9 mouse cellular contexts compared by ENCODE assay signal in genomic region chr6:34875966-34876834, GRCm38 (mm10). TPM values are rescaled to one million over a fixed set of nuclear protein-coding genes. Genes with fewer than 3 reads are reported as not detected.
A peak's percentile ranks its signal among the peaks of the same experiment; 100 is the strongest.
DNase-seq lines count a peak whose midpoint lies in the region; ATAC-seq and TF ChIP-seq lines count a peak whose summit lies in the region.
"Had no signal": no experiment of that assay in that cellular context is flagged by ENCODE, and none has a peak within 500 bp of the region (broad histone marks: within the 10 kb centered on the region; RNA-seq: fewer than 3 reads in every experiment).

No protein-coding gene starts in this region.

- no peaks in the 10 kb centered on the region for H3K9me3 ChIP-seq in forebrain, postnatal 0 days (ENCODE audit: low read length)
- H3K9me3 ChIP-seq in liver, embryonic 13.5 days (replicated peaks): no peaks in the 10 kb centered on the region
- H3K9me3 ChIP-seq in neural tube, embryonic 15.5 days (replicated peaks): no peaks in the 10 kb centered on the region

- H3K27me3 ChIP-seq in forebrain, postnatal 0 days (ENCODE audit: insufficient read depth, low read length): no peaks in the 10 kb centered on the region
- H3K27me3 ChIP-seq in liver, embryonic 13.5 days: no peaks in the 10 kb centered on the region
- no peaks in the 10 kb centered on the region for H3K27me3 ChIP-seq in neural tube, embryonic 15.5 days (replicated peaks)

- no peak for DNase-seq in gastrocnemius, adult 2 months
- DNase-seq in gastrocnemius, postnatal 14 days: no peak
- DNase-seq in CD4-positive helper T cell, adult 2 months (ENCODE audit: low read depth, low spot score): peak; percentile 52
- no peak for DNase-seq in forebrain, postnatal 0 days
- peak; percentile 65 for DNase-seq in liver, embryonic 13.5 days
- DNase-seq in cerebellum, postnatal 36 days: no peak
- DNase-seq in layer of hippocampus, postnatal 14 days (ENCODE audit: low spot score in 2 of 2): no peak

- no peak for TF ChIP-seq CTCF in gastrocnemius, adult 2 months (IDR thresholded peaks at IDR 0.05)
- TF ChIP-seq CTCF in forebrain, postnatal 0 days (IDR thresholded peaks at IDR 0.05; ENCODE audit: low read depth): peak; percentile 12; the same call in 1 of the 2 replicates

- H3K4me3 ChIP-seq in gastrocnemius, adult 2 months: peak overlapping the region; percentile 85
- no peak overlapping the region for H3K4me3 ChIP-seq in forebrain, postnatal 0 days (ENCODE audit: low read depth, low read length)
- peak overlapping the region; percentile 83 for H3K4me3 ChIP-seq in liver, embryonic 13.5 days (replicated peaks)
- H3K4me3 ChIP-seq in neural tube, embryonic 15.5 days (replicated peaks): peak overlapping the region; percentile 72; the same call in 1 of the 2 replicates

- H3K4me2 ChIP-seq in forebrain, postnatal 0 days (ENCODE audit: low read depth): no peak overlapping the region
- H3K4me2 ChIP-seq in liver, embryonic 13.5 days: peak overlapping the region; percentile 86
- H3K4me2 ChIP-seq in neural tube, embryonic 15.5 days: peak overlapping the region; percentile 68

- intact Hi-C loops in gastrocnemius, adult 2 months (cut with DNase I): loop anchor here (2.0 kb wide), 1 partner anchor 13 kb away; the partner anchor contains the start of gene Tmem140
- intact Hi-C loops in gastrocnemius, postnatal 14 days (cut with DNase I; ENCODE audit: low total_unique reads): no loop called here

- no peak overlapping the region for H3K9ac ChIP-seq in forebrain, postnatal 0 days
- peak overlapping the region; percentile 91 for H3K9ac ChIP-seq in liver, embryonic 13.5 days
- H3K9ac ChIP-seq in neural tube, embryonic 15.5 days (replicated peaks): 0 out of 2 replicates have a peak overlapping the region, but pooled peaks have one; percentile 17

- no peak for ATAC-seq in forebrain, postnatal 0 days
- peak; percentile 56 for ATAC-seq in liver, embryonic 13.5 days (ENCODE audit: low read depth)
- ATAC-seq in neural tube, embryonic 15.5 days (ENCODE audit: low FRiP score): no peak

- H3K4me1 ChIP-seq in forebrain, postnatal 0 days (ENCODE audit: insufficient read depth): peaks cover 8% of the 10 kb centered on the region
- peaks cover 72% of the 10 kb centered on the region for H3K4me1 ChIP-seq in liver, embryonic 13.5 days (replicated peaks)
- H3K4me1 ChIP-seq in neural tube, embryonic 15.5 days: peaks cover 22% of the 10 kb centered on the region

- 64% methylated on average over 12 of the region's 12 CpGs for WGBS in forebrain, postnatal 0 days
- 11% methylated on average over 12 of the region's 12 CpGs for WGBS in liver, embryonic 13.5 days (ENCODE audit: insufficient replicate concordance)
- 73% methylated on average over 12 of the region's 12 CpGs for WGBS in neural tube, embryonic 15.5 days

- peak overlapping the region; percentile 96 for H3K27ac ChIP-seq in gastrocnemius, adult 2 months
- no peak overlapping the region for H3K27ac ChIP-seq in forebrain, postnatal 0 days (ENCODE audit: low read depth, low read length)
- H3K27ac ChIP-seq in liver, embryonic 13.5 days: peak overlapping the region; percentile 93
- H3K27ac ChIP-seq in neural tube, embryonic 15.5 days (replicated peaks): peak overlapping the region; percentile 93; the same call in 1 of the 2 replicates

- H3K36me3 ChIP-seq in forebrain, postnatal 0 days (ENCODE audit: insufficient read depth): peaks cover 13% of the 10 kb centered on the region
- H3K36me3 ChIP-seq in liver, embryonic 13.5 days: peaks cover 48% of the 10 kb centered on the region
- H3K36me3 ChIP-seq in neural tube, embryonic 15.5 days: 0 out of 2 replicates have a peak, but pooled peaks cover 6% of the 10 kb centered on the region

RNA-seq across cellular contexts. Expression of gene Cyren, which starts 1.7 kb away (rescaled TPM):
- total RNA-seq in gastrocnemius, adult 2 months (2021): 1 to 10 TPM; 2.8 to 3.7 TPM
- total RNA-seq in gastrocnemius, postnatal 14 days (2021): 1 to 10 TPM; 4.0 to 5.0 TPM
- 5.7 and 6.3 TPM in 2 replicates for total RNA-seq in forebrain, postnatal 0 days (2014; rRNA removed)
- 4.5 and 5.0 TPM in 2 replicates for polyA plus RNA-seq in forebrain, postnatal 0 days (2015; fragmentation: Nextera tagmentation; extraction: Ambion mirVana)
- polyA plus RNA-seq in liver, embryonic 13.5 days (2015; fragmentation: Nextera tagmentation; extraction: Ambion mirVana): 10.5 and 10.6 TPM in 2 replicates
- 8.8 and 10.6 TPM in 2 replicates for polyA plus RNA-seq in neural tube, embryonic 15.5 days (2015; fragmentation: Nextera tagmentation; extraction: Ambion mirVana)
- total RNA-seq in layer of hippocampus, postnatal 14 days (2021): 1 to 10 TPM; 5.0 to 5.4 TPM

RNA-seq across cellular contexts. Expression of gene Tmem140, which starts 13.3 kb away (rescaled TPM):
- 10 to 100 TPM; 26.4 to 32.9 TPM for total RNA-seq in gastrocnemius, adult 2 months (2021)
- total RNA-seq in gastrocnemius, postnatal 14 days (2021): 10 to 100 TPM; 12.7 to 15.5 TPM
- total RNA-seq in forebrain, postnatal 0 days (2014; rRNA removed): 1.6 and 7.3 TPM in 2 replicates
- polyA plus RNA-seq in forebrain, postnatal 0 days (2015; fragmentation: Nextera tagmentation; extraction: Ambion mirVana): 0.45 and 0.48 TPM in 2 replicates
- 2.4 and 2.7 TPM in 2 replicates for polyA plus RNA-seq in liver, embryonic 13.5 days (2015; fragmentation: Nextera tagmentation; extraction: Ambion mirVana)
- 1.1 and 2.6 TPM in 2 replicates for polyA plus RNA-seq in neural tube, embryonic 15.5 days (2015; fragmentation: Nextera tagmentation; extraction: Ambion mirVana)
- total RNA-seq in layer of hippocampus, postnatal 14 days (2021): 1 to 10 TPM; 1.9 to 2.7 TPM

RNA-seq across cellular contexts. Expression of gene Wdr91, which starts 34.5 kb away (rescaled TPM):
- total RNA-seq in gastrocnemius, adult 2 months (2021): 1 to 10 TPM; 5.2 to 8.0 TPM
- 1 to 10 TPM; 9.3 to 9.7 TPM for total RNA-seq in gastrocnemius, postnatal 14 days (2021)
- total RNA-seq in forebrain, postnatal 0 days (2014; rRNA removed): 28.4 and 37.3 TPM in 2 replicates
- 11.8 and 14.6 TPM in 2 replicates for polyA plus RNA-seq in forebrain, postnatal 0 days (2015; fragmentation: Nextera tagmentation; extraction: Ambion mirVana)
- polyA plus RNA-seq in liver, embryonic 13.5 days (2015; fragmentation: Nextera tagmentation; extraction: Ambion mirVana): 12.3 and 13.8 TPM in 2 replicates
- polyA plus RNA-seq in neural tube, embryonic 15.5 days (2015; fragmentation: Nextera tagmentation; extraction: Ambion mirVana): 13.4 and 15.1 TPM in 2 replicates
- total RNA-seq in layer of hippocampus, postnatal 14 days (2021): 10 to 100 TPM; 34.6 to 38.6 TPM

RNA-seq across cellular contexts. Expression of gene Stra8, which starts 43.8 kb away (rescaled TPM):
- total RNA-seq in gastrocnemius, adult 2 months (2021): not detected
- total RNA-seq in gastrocnemius, postnatal 14 days (2021): not detected
- total RNA-seq in forebrain, postnatal 0 days (2014; rRNA removed): not detected in 2 replicates
- polyA plus RNA-seq in forebrain, postnatal 0 days (2015; fragmentation: Nextera tagmentation; extraction: Ambion mirVana): not detected in 2 replicates
- not detected in 2 replicates for polyA plus RNA-seq in liver, embryonic 13.5 days (2015; fragmentation: Nextera tagmentation; extraction: Ambion mirVana)
- not detected in 2 replicates for polyA plus RNA-seq in neural tube, embryonic 15.5 days (2015; fragmentation: Nextera tagmentation; extraction: Ambion mirVana)
- not detected for total RNA-seq in layer of hippocampus, postnatal 14 days (2021)
- polyA plus RNA-seq: gonadal fat pad, adult 2 months had no signal

Comparison
In these comparisons a context has a peak if more than half of its experiments do, and no peak if none do; other contexts are left out.
1. DNase-seq: peak in CD4-positive helper T cell, adult 2 months (single experiment) and liver, embryonic 13.5 days (single experiment); none in gastrocnemius, adult 2 months (single experiment), gastrocnemius, postnatal 14 days (single experiment), forebrain, postnatal 0 days (single experiment), cerebellum, postnatal 36 days (0 of 2) and layer of hippocampus, postnatal 14 days (0 of 2).